Mouse (Mus musculus) CH12.LX (cell line): Measurements from ENCODE around the gene Lmx1a.

Experiments
- CHD2 ChIP-seq: IDR thresholded peaks from 2 replicates; pipeline ENCODE4 v1.6.1; 2011; ENCODE audit warnings: low read length, improper control_type of control experiment
- CTCF ChIP-seq, 2 experiments: IDR thresholded peaks in 1 of 2; conservative IDR thresholded peaks in 1 of 2; 2 replicates each; pipeline ENCODE4 v1.5.1; 2011 to 2012; ENCODE audit warnings: low read depth in 2 of 2, low read length in 2 of 2, improper control_type of control experiment in 1 of 2, inconsistent platforms in 1 of 2, mild to moderate bottlenecking in 1 of 2, moderate library complexity in 1 of 2
- ELF1 ChIP-seq: IDR thresholded peaks from 2 replicates; pipeline ENCODE4 v1.6.1; 2014; ENCODE audit warnings: low read depth, mild to moderate bottlenecking, inconsistent platforms, low read length, improper control_type of control experiment
- IRF4 ChIP-seq: IDR thresholded peaks from 2 replicates; pipeline ENCODE4 v1.6.1; 2014; ENCODE audit warnings: low read depth, mild to moderate bottlenecking, inconsistent platforms, low read length, improper control_type of control experiment
- MAX ChIP-seq: IDR thresholded peaks from 2 replicates; pipeline ENCODE4 v1.6.1; 2011; ENCODE audit warnings: low read length, improper control_type of control experiment
- SIN3A ChIP-seq: IDR thresholded peaks from 2 replicates; pipeline ENCODE4 v1.6.1; 2012; ENCODE audit warnings: low read length, improper control_type of control experiment, inconsistent platforms
- SMC3 ChIP-seq: IDR thresholded peaks from 2 replicates; pipeline ENCODE4 v1.6.1; 2011; ENCODE audit warnings: low read depth, low read length, improper control_type of control experiment
- ZMIZ1 ChIP-seq: IDR thresholded peaks from 2 replicates; pipeline ENCODE4 v1.6.1; 2012; ENCODE audit warnings: low read depth, mild to moderate bottlenecking, inconsistent platforms, low read length, improper control_type of control experiment

- no peak for TF ChIP-seq IRF4
- TF ChIP-seq CTCF (conservative IDR thresholded peaks at IDR 0.05 in 1 of 2, IDR thresholded peaks at IDR 0.05 in 1 of 2; ENCODE audit: low read depth in 2 of 2, low read length in 2 of 2), result no peak
- no peak for TF ChIP-seq MAX
- TF ChIP-seq SIN3A, result no peak
- TF ChIP-seq SMC3, result no peak
- no peak for TF ChIP-seq CHD2
- TF ChIP-seq ELF1, result no peak
- TF ChIP-seq ZMIZ1, result no peak
These were observed 199.1 kb downstream of the Lmx1a start for GRCm38 (mm10) chr1:167888120-167888519.
